Comparison of ENCODE assay signal across 10 mouse cellular contexts in the genomic region with DNA sequence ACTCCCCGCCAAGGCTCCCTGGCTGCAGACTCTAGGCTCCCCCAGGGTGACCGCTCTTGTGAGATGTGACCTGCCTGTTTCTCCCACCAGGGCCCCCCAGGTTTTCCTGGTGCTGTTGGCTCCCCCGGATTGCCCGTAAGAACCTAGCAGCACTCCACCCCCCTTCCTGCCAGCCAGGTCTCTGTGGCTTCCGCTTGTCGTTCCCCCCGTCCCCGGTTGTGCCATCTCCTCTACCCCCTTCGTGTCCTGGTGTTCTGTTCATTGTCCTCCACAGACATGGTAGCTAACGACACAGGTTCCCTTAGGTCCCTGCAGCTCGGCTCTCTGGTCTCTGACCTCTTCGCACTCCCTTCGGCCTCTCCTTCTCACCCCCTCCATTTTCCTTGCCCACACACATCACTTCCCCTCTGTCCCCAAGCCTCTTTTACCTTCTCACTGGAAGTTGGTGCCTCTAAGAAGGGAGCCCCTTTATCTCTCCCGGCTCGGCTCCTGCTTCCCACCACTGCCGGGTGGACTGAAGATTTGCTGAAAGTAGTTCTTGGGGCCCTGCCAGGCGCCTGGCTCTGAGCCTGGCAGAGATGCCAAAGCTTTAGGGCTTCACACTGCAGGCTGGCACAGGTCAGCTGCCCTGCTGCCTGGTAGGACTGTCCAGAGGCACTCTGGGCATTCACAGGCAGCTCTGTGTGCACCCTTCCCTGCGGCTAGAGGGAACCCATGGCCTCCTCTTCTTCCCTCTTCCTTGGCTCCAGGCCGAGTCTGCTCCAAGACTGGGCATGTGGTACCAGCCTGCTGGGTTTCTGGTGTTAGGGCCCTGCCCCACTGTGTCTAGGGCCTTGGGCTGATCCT. TPM values are rescaled to one million over a fixed set of nuclear protein-coding genes. Genes with fewer than 3 reads are reported as not detected.
DNase-seq lines count a peak whose midpoint lies in the region; ATAC-seq and TF ChIP-seq lines count a peak whose summit lies in the region.
"Had no signal": no experiment of that assay in that cellular context is flagged by ENCODE, and none has a peak within 500 bp of the region (broad histone marks: within the 10 kb centered on the region; RNA-seq: fewer than 3 reads in every experiment).

No protein-coding gene starts in this region.

- 74% methylated on average over 19 of the region's 19 CpGs for WGBS in liver, adult 2 months
- WGBS in liver, embryonic 12.5 days (ENCODE audit: insufficient replicate concordance) = 59% methylated on average over 19 of the region's 19 CpGs
- WGBS in hindbrain, embryonic 13.5 days = 70% methylated on average over 18 of the region's 19 CpGs
- 75% methylated on average over 19 of the region's 19 CpGs for WGBS in intestine, embryonic 15.5 days

- no peak for ATAC-seq in liver, embryonic 12.5 days
- ATAC-seq in hindbrain, embryonic 13.5 days (ENCODE audit: low FRiP score) = peak; percentile 37
- no peak for ATAC-seq in intestine, embryonic 15.5 days

- no peak overlapping the region for H3K4me3 ChIP-seq in liver, adult 2 months (ENCODE audit: insufficient read depth, low read depth, low read length)
- no peak overlapping the region for H3K4me3 ChIP-seq in liver, embryonic 12.5 days
- no peak overlapping the region for H3K4me3 ChIP-seq in hindbrain, embryonic 13.5 days
- H3K4me3 ChIP-seq in intestine, embryonic 15.5 days (replicated peaks) = no peak overlapping the region
- H3K4me3 ChIP-seq: neural tube, embryonic 12.5 days had no signal

- DNase-seq in liver, adult 2 months (ENCODE audit: extremely low read depth, low read depth, low spot score) = peak; percentile 31
- DNase-seq in adrenal gland, postnatal 4 days (ENCODE audit: low spot score in 2 of 2) = peak; percentile 32 to 45
- peak; percentile 56 to 62 for DNase-seq in frontal cortex, postnatal 14 days (ENCODE audit: low spot score in 2 of 2)
- peak; percentile 70 to 85 for DNase-seq in left cerebral cortex, postnatal 14 days (ENCODE audit: low spot score in 2 of 2)
- DNase-seq in right cerebral cortex, postnatal 14 days = peak; percentile 78

- intact Hi-C loops in left cerebral cortex, postnatal 14 days (cut with DNase I) = no loop called here

- H3K4me1 ChIP-seq in liver, adult 2 months (ENCODE audit: control insufficient read depth, insufficient read depth, low read length) = no peaks in the 10 kb centered on the region
- no peaks in the 10 kb centered on the region for H3K4me1 ChIP-seq in liver, embryonic 12.5 days
- H3K4me1 ChIP-seq in hindbrain, embryonic 13.5 days (replicated peaks) = peaks cover 52% of the 10 kb centered on the region
- no peaks in the 10 kb centered on the region for H3K4me1 ChIP-seq in intestine, embryonic 15.5 days (replicated peaks)

- no peak for TF ChIP-seq POLR2A in liver, adult 2 months (IDR thresholded peaks at IDR 0.05; ENCODE audit: extremely low read depth, insufficient read depth, low read length)

- TF ChIP-seq CTCF in liver, adult 2 months (IDR thresholded peaks at IDR 0.05; ENCODE audit: low read depth, low read length) = no peak

- no peaks in the 10 kb centered on the region; the same call in 1 of the 2 replicates for H3K27me3 ChIP-seq in liver, adult 2 months (ENCODE audit: control insufficient read depth, insufficient read depth, low read length)
- H3K27me3 ChIP-seq in liver, embryonic 12.5 days (replicated peaks) = peaks cover 76% of the 10 kb centered on the region
- H3K27me3 ChIP-seq in hindbrain, embryonic 13.5 days = peaks cover 40% of the 10 kb centered on the region
- peaks cover 7% of the 10 kb centered on the region; the same call in 1 of the 2 replicates for H3K27me3 ChIP-seq in intestine, embryonic 15.5 days (replicated peaks)

- no peak overlapping the region for H3K9ac ChIP-seq in liver, adult 2 months (ENCODE audit: low read depth, low read length)
- H3K9ac ChIP-seq in liver, embryonic 12.5 days = no peak overlapping the region
- H3K9ac ChIP-seq in hindbrain, embryonic 13.5 days = peak overlapping the region; percentile 13; the same call in 1 of the 2 replicates
- H3K9ac ChIP-seq in intestine, embryonic 15.5 days = no peak overlapping the region
- H3K9ac ChIP-seq: neural tube, embryonic 12.5 days had no signal

- H3K36me3 ChIP-seq in liver, adult 2 months (ENCODE audit: control insufficient read depth, insufficient read depth, low read length) = no peaks in the 10 kb centered on the region
- no peaks in the 10 kb centered on the region for H3K36me3 ChIP-seq in liver, embryonic 12.5 days
- no peaks in the 10 kb centered on the region for H3K36me3 ChIP-seq in hindbrain, embryonic 13.5 days
- H3K36me3 ChIP-seq in intestine, embryonic 15.5 days = no peaks in the 10 kb centered on the region
- H3K36me3 ChIP-seq: G1E; neural tube, embryonic 12.5 days had no signal

- H3K79me2 ChIP-seq in liver, adult 2 months (ENCODE audit: control insufficient read depth, insufficient read depth, low read length) = no peaks in the 10 kb centered on the region

- no peak overlapping the region for H3K27ac ChIP-seq in liver, adult 2 months (replicated peaks; ENCODE audit: insufficient read depth, low read depth, low read length)
- no peak overlapping the region for H3K27ac ChIP-seq in liver, embryonic 12.5 days
- no peak overlapping the region for H3K27ac ChIP-seq in hindbrain, embryonic 13.5 days
- no peak overlapping the region for H3K27ac ChIP-seq in intestine, embryonic 15.5 days
- H3K27ac ChIP-seq: neural tube, embryonic 12.5 days had no signal

- no peak overlapping the region for H3K4me2 ChIP-seq in liver, embryonic 12.5 days
- no peak overlapping the region for H3K4me2 ChIP-seq in hindbrain, embryonic 13.5 days
- no peak overlapping the region for H3K4me2 ChIP-seq in intestine, embryonic 15.5 days (replicated peaks)
- H3K4me2 ChIP-seq: neural tube, embryonic 12.5 days had no signal

- H3K9me3 ChIP-seq in liver, embryonic 12.5 days (replicated peaks) = no peaks in the 10 kb centered on the region
- no peaks in the 10 kb centered on the region for H3K9me3 ChIP-seq in hindbrain, embryonic 13.5 days
- H3K9me3 ChIP-seq in intestine, embryonic 15.5 days = no peaks in the 10 kb centered on the region
- H3K9me3 ChIP-seq: G1E; neural tube, embryonic 12.5 days had no signal

RNA-seq across cellular contexts. Expression of a gene that starts 20.8 kb away (rescaled TPM):
- 23.1 and 30.1 TPM in 2 replicates for total RNA-seq in liver, adult 2 months (2014; rRNA removed)
- 77.2 and 79.8 TPM in 2 replicates for polyA plus RNA-seq in liver, adult 2 months (2012; rRNA removed)
- polyA plus RNA-seq in liver, embryonic 12.5 days (2016; fragmentation: Nextera tagmentation; extraction: Ambion mirVana) = 41.9 and 42.5 TPM in 2 replicates
- 10 to 100 TPM; 63.6 to 65.1 TPM for total RNA-seq in adrenal gland, postnatal 4 days (2021)
- polyA plus RNA-seq in hindbrain, embryonic 13.5 days (2015; fragmentation: Nextera tagmentation; extraction: Ambion mirVana) = 65.1 and 65.7 TPM in 2 replicates
- 10 to 100 TPM; 47.6 to 49.2 TPM for total RNA-seq in left cerebral cortex, postnatal 14 days (2021)
- 67.0 and 76.6 TPM in 2 replicates for polyA plus RNA-seq in intestine, embryonic 15.5 days (2015; fragmentation: Nextera tagmentation; extraction: Ambion mirVana)

RNA-seq across cellular contexts. Expression of a gene that starts 33.9 kb away (rescaled TPM):
- 1.9 and 2.4 TPM in 2 replicates for total RNA-seq in liver, adult 2 months (2014; rRNA removed)
- 1.9 and 2.0 TPM in 2 replicates for polyA plus RNA-seq in liver, adult 2 months (2012; rRNA removed)
- polyA plus RNA-seq in liver, embryonic 12.5 days (2016; fragmentation: Nextera tagmentation; extraction: Ambion mirVana) = 4.2 and 4.9 TPM in 2 replicates
- total RNA-seq in adrenal gland, postnatal 4 days (2021) = 10 to 100 TPM; 62.1 to 69.1 TPM
- polyA plus RNA-seq in hindbrain, embryonic 13.5 days (2015; fragmentation: Nextera tagmentation; extraction: Ambion mirVana) = 5.8 and 14.3 TPM in 2 replicates
- total RNA-seq in left cerebral cortex, postnatal 14 days (2021) = 10 to 100 TPM; 12.2 to 17.8 TPM
- polyA plus RNA-seq in intestine, embryonic 15.5 days (2015; fragmentation: Nextera tagmentation; extraction: Ambion mirVana) = 60.0 and 63.0 TPM in 2 replicates
- total RNA-seq: G1E had no signal
- polyA plus RNA-seq: G1E had no signal

RNA-seq across cellular contexts. Expression of a gene that starts 57.6 kb away (rescaled TPM):
- not detected in 2 replicates for total RNA-seq in liver, adult 2 months (2014; rRNA removed)
- polyA plus RNA-seq in liver, adult 2 months (2012; rRNA removed) = 0.04 TPM in 1 of 2 replicates, not detected in the other
- polyA plus RNA-seq in liver, embryonic 12.5 days (2016; fragmentation: Nextera tagmentation; extraction: Ambion mirVana) = 0.12 TPM in 1 of 2 replicates, not detected in the other
- 1 to 10 TPM; 1.2 to 1.8 TPM for total RNA-seq in adrenal gland, postnatal 4 days (2021)
- polyA plus RNA-seq in hindbrain, embryonic 13.5 days (2015; fragmentation: Nextera tagmentation; extraction: Ambion mirVana) = 0.60 and 1.0 TPM in 2 replicates
- total RNA-seq in left cerebral cortex, postnatal 14 days (2021) = 1 to 10 TPM; 5.8 to 6.3 TPM
- 0.24 and 0.37 TPM in 2 replicates for polyA plus RNA-seq in intestine, embryonic 15.5 days (2015; fragmentation: Nextera tagmentation; extraction: Ambion mirVana)
- total RNA-seq: G1E had no signal
- polyA plus RNA-seq: G1E had no signal
